Mouse (Mus musculus) stomach, postnatal 0 days (tissue): ENCODE measurements at regions not wholly inside any gene's neighbourhood (a gene's known extent, or its start where the extent isn't known, plus 50 kb on each side); places are given as distances from the start of the nearest gene placed in this dataset.

Experiments
- ATAC-seq: fragments of 200-750 bp; cut with Nextera tagmentation; 2 replicates; pipeline ENCODE4 v1.8.0; 2017; ENCODE audit not compliant: low FRiP score, low TSS enrichment
- DNase-seq: peaks from one replicate; pipeline ENCODE4 v3.0.0-alpha.2; 2016; ENCODE audit warnings: low spot score
- H3K27ac ChIP-seq: fragments of 300-500 bp; sonication (generic); replicated peaks from 2 replicates; pipeline ENCODE4 v1.5.1; 2014; ENCODE audit warnings: mild to moderate bottlenecking, control low read depth
- H3K27me3 ChIP-seq: fragments of 300-500 bp; sonication (generic); 2 replicates; pipeline ENCODE4 v1.6.1; 2014; ENCODE audit warnings: low read length; ENCODE audit not compliant: control insufficient read depth, insufficient read depth
- H3K36me3 ChIP-seq: fragments of 300-500 bp; sonication (generic); 2 replicates; pipeline ENCODE4 v1.6.1; 2014; ENCODE audit warnings: low read length, mixed read lengths; ENCODE audit not compliant: control insufficient read depth, insufficient read depth
- H3K4me1 ChIP-seq: fragments of 300-500 bp; sonication (generic); replicated peaks from 2 replicates; pipeline ENCODE4 v1.6.1; 2014; ENCODE audit warnings: antibody characterized with exemption; ENCODE audit not compliant: control insufficient read depth, insufficient read depth
- H3K4me2 ChIP-seq: fragments of 300-500 bp; sonication (generic); replicated peaks from 2 replicates; pipeline ENCODE4 v1.6.1; 2014; ENCODE audit warnings: low read depth, mild to moderate bottlenecking, control low read depth, moderate library complexity
- H3K4me3 ChIP-seq: fragments of 300-500 bp; sonication (generic); 2 replicates; pipeline ENCODE4 v1.5.1; 2014; ENCODE audit warnings: low read depth, low read length, control low read depth
- H3K9ac ChIP-seq: fragments of 300-500 bp; sonication (generic); 2 replicates; pipeline ENCODE4 v1.6.1; 2014; ENCODE audit warnings: mild to moderate bottlenecking, low read length, control low read depth, mixed read lengths
- H3K9me3 ChIP-seq: fragments of 300-500 bp; sonication (generic); 2 replicates; pipeline ENCODE4 v1.6.1; 2016; ENCODE audit warnings: low read length; ENCODE audit not compliant: control insufficient read depth
- CTCF ChIP-seq: IDR thresholded peaks from 2 replicates; pipeline ENCODE4 v1.5.1; 2016; ENCODE audit warnings: antibody characterized with exemption, low read depth, mild to moderate bottlenecking, moderate library complexity
- EP300 ChIP-seq: optimal IDR thresholded peaks from 2 replicates; pipeline ENCODE3; 2016; ENCODE audit warnings: antibody characterized with exemption
- WGBS: fragments of 180-500 bp; shearing (Covaris S2); extraction: QIAGEN DNeasy Blood & Tissue Kit; methylation state at CpG from one replicate; pipeline ENCODE4 v1.1.7; 2014; 5-methylcytosine and 5-hydroxymethylcytosine counted together

DNA sequence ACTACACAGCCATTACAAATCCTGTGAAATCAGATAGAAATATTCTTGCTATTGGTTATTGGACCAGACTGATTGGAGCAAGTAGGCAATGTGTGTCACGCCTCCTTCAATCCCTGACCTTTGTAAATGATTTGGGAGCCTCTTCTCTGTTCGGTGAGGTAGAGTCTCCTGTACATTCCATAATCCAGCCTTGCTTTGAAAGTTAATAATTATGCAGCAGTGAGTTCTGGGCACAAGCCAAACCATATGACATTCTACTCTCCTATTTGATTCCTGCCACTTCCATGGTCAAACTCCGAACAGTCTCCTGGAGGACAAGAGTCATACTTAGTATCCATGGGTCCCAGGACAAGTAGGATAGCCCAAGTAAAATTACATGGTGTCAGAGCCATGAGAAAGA lies 158.4 kb upstream of the Cpeb2 start:
- Histone ChIP-seq H3K27me3 (no peaks in the 10 kb centered on the region), H3K27ac (no peak overlapping the region), H3K4me3 (no peak overlapping the region), H3K4me2 (no peak overlapping the region), H3K9ac (no peak overlapping the region), H3K9me3 (no peaks in the 10 kb centered on the region), H3K36me3 (no peaks in the 10 kb centered on the region), H3K4me1 (no peaks in the 10 kb centered on the region)
- WGBS, result 70% methylated on average over 3 of the region's 3 CpGs
- DNase-seq (no peak), ATAC-seq (no peak)
- no peak for TF ChIP-seq CTCF
- no peak for TF ChIP-seq EP300

DNA sequence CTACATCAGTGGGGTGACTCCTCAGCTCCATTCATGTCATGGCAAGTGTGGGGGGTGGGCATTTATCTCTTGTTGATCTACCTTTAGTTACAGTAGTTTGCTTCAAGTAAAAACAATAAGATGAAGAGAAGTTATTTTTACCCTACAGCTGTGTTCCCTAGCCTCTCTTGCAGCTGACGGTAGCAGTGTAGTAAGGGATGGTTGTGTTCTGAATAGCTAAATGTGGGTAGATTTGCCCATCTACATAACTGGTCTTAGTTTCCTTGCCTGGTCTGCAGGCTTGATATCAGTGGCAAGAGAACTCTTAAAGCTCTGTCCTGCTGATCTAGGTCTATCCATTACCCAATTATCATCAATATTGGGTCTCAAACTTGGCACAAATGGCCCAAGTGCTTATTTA lies 152.7 kb upstream of the Cpeb2 start:
- no peaks in the 10 kb centered on the region for H3K9me3 ChIP-seq
- TF ChIP-seq EP300, result no peak
- TF ChIP-seq CTCF, result no peak
- H3K4me1 ChIP-seq, result no peaks in the 10 kb centered on the region
- H3K27me3 ChIP-seq, result no peaks in the 10 kb centered on the region
- H3K4me2 ChIP-seq, result no peak overlapping the region
- H3K36me3 ChIP-seq, result no peaks in the 10 kb centered on the region
- ATAC-seq (no peak), DNase-seq (no peak)
- no peak overlapping the region for H3K9ac ChIP-seq
- WGBS, result 72% methylated on average over 1 of the region's 1 CpGs
- H3K4me3 ChIP-seq, result no peak overlapping the region
- H3K27ac ChIP-seq, result no peak overlapping the region

- TF ChIP-seq CTCF (no peak), EP300 (no peak)
- no peak overlapping the region for H3K4me3 ChIP-seq
- H3K27ac ChIP-seq, result 0 out of 2 replicates have a peak overlapping the region, but pooled peaks have one; percentile 35
- DNase-seq (no peak), ATAC-seq (no peak)
- no peaks in the 10 kb centered on the region for H3K36me3 ChIP-seq
- no peaks in the 10 kb centered on the region for H3K9me3 ChIP-seq
- 48% methylated on average over 11 of the region's 11 CpGs for WGBS
- H3K4me2 ChIP-seq, result no peak overlapping the region
- H3K4me1 ChIP-seq, result no peaks in the 10 kb centered on the region
- H3K9ac ChIP-seq, result no peak overlapping the region
- H3K27me3 ChIP-seq, result no peaks in the 10 kb centered on the region
Measured at GRCm38 (mm10) chr5:43081561-43082534, 151.1 kb upstream of the Cpeb2 start.

- no peaks in the 10 kb centered on the region for H3K36me3 ChIP-seq
- ATAC-seq (no peak), DNase-seq (no peak)
- no peak overlapping the region for H3K27ac ChIP-seq
- H3K4me3 ChIP-seq, result no peak overlapping the region
- WGBS, result 79% methylated on average over 2 of the region's 2 CpGs
- no peak overlapping the region for H3K9ac ChIP-seq
- no peaks in the 10 kb centered on the region for H3K4me1 ChIP-seq
- H3K4me2 ChIP-seq, result no peak overlapping the region
- no peaks in the 10 kb centered on the region for H3K9me3 ChIP-seq
- TF ChIP-seq EP300, result no peak
- no peak for TF ChIP-seq CTCF
- no peaks in the 10 kb centered on the region for H3K27me3 ChIP-seq
Measured at GRCm38 (mm10) chr5:43087077-43087476, 145.9 kb upstream of the Cpeb2 start.

GRCm38 (mm10) chr5:43087907-43088387 lies 145.0 kb upstream of the Cpeb2 start:
- Histone ChIP-seq H3K4me2 (no peak overlapping the region), H3K9ac (no peak overlapping the region), H3K27me3 (no peaks in the 10 kb centered on the region), H3K36me3 (no peaks in the 10 kb centered on the region), H3K4me1 (no peaks in the 10 kb centered on the region), H3K9me3 (no peaks in the 10 kb centered on the region), H3K4me3 (no peak overlapping the region), H3K27ac (no peak overlapping the region; the same call in 1 of the 2 replicates)
- TF ChIP-seq EP300 (no peak), CTCF (no peak)
- 65% methylated on average over 8 of the region's 8 CpGs for WGBS
- ATAC-seq (no peak), DNase-seq (no peak)
